Mouse (Mus musculus) urinary bladder, adult 2 months (tissue): ENCODE measurements around the gene Syt6. TPM values are rescaled to one million over a fixed set of nuclear protein-coding genes. Genes with fewer than 3 reads are reported as not detected.
"Not testable (repeated sequence)": the region's sequence is repeated elsewhere in the genome, so short reads cannot be mapped to it uniquely, and the experiment has no call there.

Source experiments
- DNase-seq: peaks from one replicate; pipeline ENCODE4 v3.0.0; 2022; ENCODE audit warnings: low spot score
- polyA plus RNA-seq: library from polyadenylated mRNA; depleted of rRNA; stranded (reverse); fragments of >200 nt; gene quantifications from 2 replicates; pipeline ENCODE4 v1.2.3, GENCODE M21; 2012

Gene Syt6
- polyA plus RNA-seq, 1 experiment, result 0.01 TPM

GRCm38 (mm10) chr3:103601011-103601410, 26.0 kb downstream of the Syt6 start:
- DNase-seq, result no peak

GRCm38 (mm10) chr3:103601561-103601960, 26.5 kb downstream of the Syt6 start:
- DNase-seq, result no peak

GRCm38 (mm10) chr3:103606045-103606597, 31.1 kb downstream of the Syt6 start:
- DNase-seq, result no peak

- DNase-seq, result no peak
These were observed 31.9 kb downstream of the Syt6 start for GRCm38 (mm10) chr3:103606660-103607595.

GRCm38 (mm10) chr3:103610231-103610630, 35.2 kb downstream of the Syt6 start:
- DNase-seq, result no peak

GRCm38 (mm10) chr3:103612636-103613355, 37.8 kb downstream of the Syt6 start:
- DNase-seq, result no peak

- no peak for DNase-seq
These were observed 40.6 kb downstream of the Syt6 start for GRCm38 (mm10) chr3:103615621-103616020.

GRCm38 (mm10) chr3:103616981-103617380, 42.0 kb downstream of the Syt6 start:
- no peak for DNase-seq

GRCm38 (mm10) chr3:103620101-103620500, 45.1 kb downstream of the Syt6 start:
- DNase-seq, result no peak

GRCm38 (mm10) chr3:103623893-103624470, 49.0 kb downstream of the Syt6 start:
- DNase-seq, result no peak

GRCm38 (mm10) chr3:103624591-103625051, 49.6 kb downstream of the Syt6 start:
- DNase-seq, result no peak

- DNase-seq, result no peak
These were observed 50.1 kb downstream of the Syt6 start for GRCm38 (mm10) chr3:103625169-103625568.

- DNase-seq, result no peak
These were observed 51.5 kb downstream of the Syt6 start for GRCm38 (mm10) chr3:103626481-103626880.

GRCm38 (mm10) chr3:103627661-103628060, 52.6 kb downstream of the Syt6 start:
- DNase-seq, result no peak

- no peak for DNase-seq
These were observed 58.1 kb downstream of the Syt6 start for GRCm38 (mm10) chr3:103633124-103633523.

- DNase-seq, result no peak
These were observed 58.8 kb downstream of the Syt6 start for GRCm38 (mm10) chr3:103633831-103634230.

- DNase-seq, result no peak
These were observed 59.2 kb downstream of the Syt6 start for GRCm38 (mm10) chr3:103634256-103634655.

GRCm38 (mm10) chr3:103637641-103638040, 62.6 kb downstream of the Syt6 start:
- no peak for DNase-seq

GRCm38 (mm10) chr3:103640226-103640803, 65.3 kb downstream of the Syt6 start:
- DNase-seq, result no peak

- no peak for DNase-seq
These were observed 66.3 kb downstream of the Syt6 start for GRCm38 (mm10) chr3:103641301-103641700.

- DNase-seq, result not testable (repeated sequence)
These were observed 70.9 kb downstream of the Syt6 start, which contains the start of gene Atg4a-ps for GRCm38 (mm10) chr3:103645968-103646367. Gene Atg4a-ps, minus strand, starts transcription at chr3:103646068.
